Mouse (Mus musculus): Measurements from ENCODE around the gene Trdmt1. TPM values are rescaled to one million over a fixed set of nuclear protein-coding genes. Genes with fewer than 3 reads are reported as not detected.

The Trdmt1 gene
- polyA plus RNA-seq, 1 experiment from 2014 or later = 11.8 TPM

GRCm38 (mm10) chr2:13577399-13577798, 32.9 kb upstream of the Trdmt1 start:
- H3K36me3 ChIP-seq (ENCODE audit: control insufficient read depth, insufficient read depth, low read length) = peaks cover 66% of the 10 kb centered on the region
- H3K4me1 ChIP-seq (ENCODE audit: control insufficient read depth in 2 of 2, insufficient read depth in 2 of 2, low read length in 2 of 2) = peaks cover 7 to 10% of the 10 kb centered on the region in 2 experiments
- H3K9ac ChIP-seq (ENCODE audit: low read length) = peak overlapping the region; percentile 63

GRCm38 (mm10) chr2:13575926-13576325, 31.5 kb upstream of the Trdmt1 start:
- 6% methylated on average over 6 of the region's 6 CpGs for WGBS
- Histone ChIP-seq H3K36me3 (ENCODE audit: control insufficient read depth, insufficient read depth, low read length) (peaks cover 51% of the 10 kb centered on the region), H3K4me3 (ENCODE audit: control insufficient read depth in 1 of 2, insufficient read depth in 1 of 2, low read depth in 1 of 2, low read length in 2 of 2) (peak overlapping the region; percentile 88 to 94), H3K9me3 (ENCODE audit: control insufficient read depth, low read length) (no peaks in the 10 kb centered on the region), H3K4me2 (ENCODE audit: low read length) (peak overlapping the region; percentile 66), H3K27ac (replicated peaks in 1 of 2; ENCODE audit: control insufficient read depth in 1 of 2, insufficient read depth in 1 of 2, low read depth in 2 of 2, low read length in 2 of 2) (peak overlapping the region; percentile 98 to 99), H3K27me3 (ENCODE audit: control insufficient read depth, insufficient read depth, low read length) (no peaks in the 10 kb centered on the region), H3K9ac (ENCODE audit: low read length) (peak overlapping the region; percentile 97), H3K4me1 (ENCODE audit: control insufficient read depth in 2 of 2, insufficient read depth in 2 of 2, low read length in 2 of 2) (peaks cover 12 to 19% of the 10 kb centered on the region in 2 experiments)
- ATAC-seq (ENCODE audit: insufficient number of reproducible peaks, insufficient read depth, low FRiP score, low read depth) = no peak

More at GRCm38 (mm10) chr2:13577399-13577798, 32.9 kb upstream of the Trdmt1 start:
- Histone ChIP-seq H3K9me3 (ENCODE audit: control insufficient read depth, low read length) (no peaks in the 10 kb centered on the region), H3K27ac (replicated peaks in 1 of 2; ENCODE audit: control insufficient read depth in 1 of 2, insufficient read depth in 1 of 2, low read depth in 2 of 2, low read length in 2 of 2) (no peak overlapping the region), H3K4me3 (ENCODE audit: control insufficient read depth in 1 of 2, insufficient read depth in 1 of 2, low read depth in 1 of 2, low read length in 2 of 2) (peak overlapping the region in 1 of 2 experiments; percentile 94; a peak in 2 of 4 replicates), H3K27me3 (ENCODE audit: control insufficient read depth, insufficient read depth, low read length) (no peaks in the 10 kb centered on the region), H3K4me2 (ENCODE audit: low read length) (peak overlapping the region; percentile 66)
- ATAC-seq (ENCODE audit: insufficient number of reproducible peaks, insufficient read depth, low FRiP score, low read depth) = no peak
- WGBS = 90% methylated on average over 1 of the region's 1 CpGs

GRCm38 (mm10) chr2:13575287-13575801, 30.9 kb upstream of the Trdmt1 start:
- whole genome bisulfite sequencing = under 1% methylated on average over 13 of the region's 13 CpGs
- Histone ChIP-seq H3K27ac (replicated peaks in 1 of 2; ENCODE audit: control insufficient read depth in 1 of 2, insufficient read depth in 1 of 2, low read depth in 2 of 2, low read length in 2 of 2) (peak overlapping the region; percentile 98 to 99), H3K9me3 (ENCODE audit: control insufficient read depth, low read length) (no peaks in the 10 kb centered on the region), H3K4me2 (ENCODE audit: low read length) (peak overlapping the region; percentile 66), H3K27me3 (ENCODE audit: control insufficient read depth, insufficient read depth, low read length) (no peaks in the 10 kb centered on the region), H3K4me3 (ENCODE audit: control insufficient read depth in 1 of 2, insufficient read depth in 1 of 2, low read depth in 1 of 2, low read length in 2 of 2) (peak overlapping the region; percentile 88 to 94), H3K36me3 (ENCODE audit: control insufficient read depth, insufficient read depth, low read length) (peaks cover 45% of the 10 kb centered on the region), H3K4me1 (ENCODE audit: control insufficient read depth in 2 of 2, insufficient read depth in 2 of 2, low read length in 2 of 2) (peaks cover 12 to 19% of the 10 kb centered on the region in 2 experiments), H3K9ac (ENCODE audit: low read length) (peak overlapping the region; percentile 97)
- ATAC-seq (ENCODE audit: insufficient number of reproducible peaks, insufficient read depth, low FRiP score, low read depth) = no peak

GRCm38 (mm10) chr2:13574801-13575150, 30.3 kb upstream of the Trdmt1 start:
- 0% methylated on average over 21 of the region's 21 CpGs for WGBS
- ATAC-seq (ENCODE audit: insufficient number of reproducible peaks, insufficient read depth, low FRiP score, low read depth) = no peak

GRCm38 (mm10) chr2:13574066-13574800, 29.8 kb upstream of the Trdmt1 start:
- H3K4me1 ChIP-seq (ENCODE audit: control insufficient read depth in 2 of 2, insufficient read depth in 2 of 2, low read length in 2 of 2) = peaks cover 12 to 16% of the 10 kb centered on the region in 2 experiments
- H3K4me3 ChIP-seq (ENCODE audit: control insufficient read depth in 1 of 2, insufficient read depth in 1 of 2, low read depth in 1 of 2, low read length in 2 of 2) = peak overlapping the region; percentile 88 to 94
- H3K36me3 ChIP-seq (ENCODE audit: control insufficient read depth, insufficient read depth, low read length) = peaks cover 34% of the 10 kb centered on the region
- H3K27me3 ChIP-seq (ENCODE audit: control insufficient read depth, insufficient read depth, low read length) = no peaks in the 10 kb centered on the region
- peak; percentile 93 for ATAC-seq (ENCODE audit: insufficient number of reproducible peaks, insufficient read depth, low FRiP score, low read depth)
- no peaks in the 10 kb centered on the region for H3K9me3 ChIP-seq (ENCODE audit: control insufficient read depth, low read length)
- under 1% methylated on average over 46 of the region's 46 CpGs for WGBS
- peak overlapping the region; percentile 98 to 99 for H3K27ac ChIP-seq (replicated peaks in 1 of 2; ENCODE audit: control insufficient read depth in 1 of 2, insufficient read depth in 1 of 2, low read depth in 2 of 2, low read length in 2 of 2)
- H3K9ac ChIP-seq (ENCODE audit: low read length) = peak overlapping the region; percentile 97
- peak overlapping the region; percentile 66 for H3K4me2 ChIP-seq (ENCODE audit: low read length)

More at GRCm38 (mm10) chr2:13574801-13575150, 30.3 kb upstream of the Trdmt1 start:
- Histone ChIP-seq H3K4me3 (ENCODE audit: control insufficient read depth in 1 of 2, insufficient read depth in 1 of 2, low read depth in 1 of 2, low read length in 2 of 2) (peak overlapping the region; percentile 88 to 94), H3K4me1 (ENCODE audit: control insufficient read depth in 2 of 2, insufficient read depth in 2 of 2, low read length in 2 of 2) (peaks cover 12 to 17% of the 10 kb centered on the region in 2 experiments), H3K27me3 (ENCODE audit: control insufficient read depth, insufficient read depth, low read length) (no peaks in the 10 kb centered on the region), H3K9ac (ENCODE audit: low read length) (peak overlapping the region; percentile 97), H3K4me2 (ENCODE audit: low read length) (peak overlapping the region; percentile 66), H3K9me3 (ENCODE audit: control insufficient read depth, low read length) (no peaks in the 10 kb centered on the region), H3K27ac (replicated peaks in 1 of 2; ENCODE audit: control insufficient read depth in 1 of 2, insufficient read depth in 1 of 2, low read depth in 2 of 2, low read length in 2 of 2) (peak overlapping the region; percentile 98 to 99), H3K36me3 (ENCODE audit: control insufficient read depth, insufficient read depth, low read length) (peaks cover 39% of the 10 kb centered on the region)

- Histone ChIP-seq H3K4me3 (ENCODE audit: control insufficient read depth in 1 of 2, insufficient read depth in 1 of 2, low read depth in 1 of 2, low read length in 2 of 2) (peak within 1 kb of the TSS; percentile 88 to 94), H3K27me3 (ENCODE audit: control insufficient read depth, insufficient read depth, low read length) (no peaks in the 10 kb centered on the region), H3K4me2 (ENCODE audit: low read length) (peak within 1 kb of the TSS; percentile 66), H3K9ac (ENCODE audit: low read length) (peak within 1 kb of the TSS; percentile 97), H3K4me1 (ENCODE audit: control insufficient read depth in 2 of 2, insufficient read depth in 2 of 2, low read length in 2 of 2) (peaks cover 12 to 16% of the 10 kb centered on the region in 2 experiments), H3K9me3 (ENCODE audit: control insufficient read depth, low read length) (no peaks in the 10 kb centered on the region), H3K36me3 (ENCODE audit: control insufficient read depth, insufficient read depth, low read length) (peaks cover 29% of the 10 kb centered on the region), H3K27ac (replicated peaks in 1 of 2; ENCODE audit: control insufficient read depth in 1 of 2, insufficient read depth in 1 of 2, low read depth in 2 of 2, low read length in 2 of 2) (peak within 1 kb of the TSS; percentile 98 to 99)
- under 1% methylated on average over 26 of the region's 26 CpGs for WGBS
- ATAC-seq (ENCODE audit: insufficient number of reproducible peaks, insufficient read depth, low FRiP score, low read depth) = peak; percentile 92
Observed at GRCm38 (mm10) chr2:13573408-13574065, 29.1 kb upstream of the Trdmt1 start, which contains the start of gene Vim. Vim (plus strand) TSS chr2:13573927.

- Histone ChIP-seq H3K36me3 (ENCODE audit: control insufficient read depth, insufficient read depth, low read length) (peaks cover 22% of the 10 kb centered on the region), H3K9ac (ENCODE audit: low read length) (peak overlapping the region; percentile 97), H3K4me2 (ENCODE audit: low read length) (peak overlapping the region; percentile 66), H3K4me3 (ENCODE audit: control insufficient read depth in 1 of 2, insufficient read depth in 1 of 2, low read depth in 1 of 2, low read length in 2 of 2) (peak overlapping the region; percentile 88 to 94), H3K9me3 (ENCODE audit: control insufficient read depth, low read length) (no peaks in the 10 kb centered on the region), H3K27me3 (ENCODE audit: control insufficient read depth, insufficient read depth, low read length) (no peaks in the 10 kb centered on the region), H3K4me1 (ENCODE audit: control insufficient read depth in 2 of 2, insufficient read depth in 2 of 2, low read length in 2 of 2) (peaks cover 9 to 16% of the 10 kb centered on the region in 2 experiments), H3K27ac (replicated peaks in 1 of 2; ENCODE audit: control insufficient read depth in 1 of 2, insufficient read depth in 1 of 2, low read depth in 2 of 2, low read length in 2 of 2) (peak overlapping the region; percentile 98 to 99)
- no peak for ATAC-seq (ENCODE audit: insufficient number of reproducible peaks, insufficient read depth, low FRiP score, low read depth)
- WGBS = 13% methylated on average over 12 of the region's 12 CpGs
Observed at GRCm38 (mm10) chr2:13572647-13573407, 28.4 kb upstream of the Trdmt1 start.

All from heart, embryonic 14.5 days (tissue).